Mouse (Mus musculus) layer of hippocampus, adult 11-12 months (tissue): Measurements from ENCODE around the gene Gm7029.
"Not testable (repeated sequence)": the region's sequence is repeated elsewhere in the genome, so short reads cannot be mapped to it uniquely, and the experiment has no call there.

ENCODE experiments used
- DNase-seq: peaks from one replicate; pipeline ENCODE4 v3.0.0; 2022; ENCODE audit warnings: low spot score

The Gm7029 gene

DNA sequence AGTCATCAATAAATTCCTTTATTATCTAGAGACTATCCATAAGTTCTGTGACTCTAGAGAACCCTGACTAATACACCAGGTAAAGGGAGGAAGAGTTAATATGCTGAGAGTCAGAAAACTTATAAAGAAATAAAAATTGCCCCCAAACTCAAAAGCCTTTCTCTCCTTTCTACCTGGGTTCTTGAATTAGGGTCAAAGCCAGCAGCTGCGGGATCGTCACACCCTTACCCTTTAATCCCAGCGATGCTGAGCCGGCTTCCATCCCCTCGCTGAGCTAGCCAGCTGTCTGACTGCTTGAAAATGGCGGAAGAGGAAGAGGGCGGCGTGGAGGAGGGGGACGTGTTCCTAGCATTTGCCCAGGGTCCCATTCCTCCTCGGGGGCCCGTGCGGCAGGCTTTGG lies at the start of gene Gm7029:
TSS of gene Gm7029 (plus strand) at position 301 of the 400 bp plus-strand sequence.
- not testable (repeated sequence) for DNase-seq

DNA sequence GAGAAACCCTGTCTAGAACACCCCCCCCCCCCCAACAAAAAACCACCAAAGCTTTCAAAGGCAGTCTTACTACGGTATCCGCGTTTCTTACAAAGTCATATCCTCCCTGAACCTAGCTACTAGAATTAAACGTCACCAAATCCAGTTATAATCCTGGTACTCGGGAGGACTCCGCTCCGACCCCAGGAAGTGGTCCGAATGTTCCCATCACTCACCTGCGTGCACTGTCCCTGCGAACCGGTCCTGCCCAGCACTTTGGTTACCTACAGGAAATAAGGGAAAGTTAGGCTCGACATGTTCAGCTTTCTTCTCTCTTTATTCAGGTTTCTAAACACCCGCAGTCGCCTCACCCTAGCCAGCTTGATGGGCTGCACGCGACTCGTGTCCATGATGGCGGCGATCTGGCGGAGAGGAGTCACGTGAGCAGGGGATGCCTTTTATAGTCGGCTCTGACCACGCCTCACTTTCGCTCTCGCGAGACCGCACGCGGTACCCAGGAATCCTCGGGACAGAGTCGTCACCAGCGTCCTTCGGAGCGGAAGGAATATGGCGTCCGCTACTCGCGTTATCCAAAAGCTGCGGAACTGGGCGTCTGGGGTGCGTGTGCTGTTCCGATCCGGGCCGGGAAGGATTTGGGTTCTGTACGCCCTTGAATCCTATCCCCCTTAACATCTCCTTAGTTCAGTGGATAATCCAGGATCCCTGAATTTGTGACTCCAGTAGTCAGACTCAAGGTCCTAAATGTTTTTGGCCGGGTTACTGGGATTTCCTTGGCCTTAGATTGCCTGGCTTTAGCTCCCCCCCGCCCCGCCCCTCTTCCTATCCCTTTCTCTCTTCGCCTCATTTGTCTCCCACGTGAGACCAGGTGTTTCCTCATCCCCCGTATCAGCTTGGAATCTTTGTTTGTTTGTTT lies 49.3 kb upstream of the Gm7029 start, which contains the start of the genes Rps28 and Ndufa7:
TSS of gene Rps28 (minus strand) at position 479 of the 913 bp plus-strand sequence.
TSS of gene Ndufa7 (plus strand) at position 489 of the 913 bp plus-strand sequence.
- peak; percentile 98 for DNase-seq

DNA sequence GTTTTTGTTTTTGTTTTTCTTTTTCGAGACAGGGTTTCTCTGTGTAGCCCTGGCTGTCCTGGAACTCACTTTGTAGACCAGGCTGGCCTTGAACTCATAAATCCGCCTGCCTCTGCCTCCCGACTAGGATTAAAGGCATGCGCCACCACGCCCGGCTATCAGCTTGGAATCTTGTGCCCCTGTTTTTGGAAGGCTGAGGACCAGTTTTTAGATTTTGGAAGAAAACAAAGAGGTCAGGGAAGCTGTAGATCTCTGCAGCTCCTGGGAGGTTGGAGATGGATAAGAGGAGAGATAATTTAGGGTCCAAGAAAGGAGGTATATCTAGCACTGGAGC lies 48.7 kb upstream of the Gm7029 start:
- not testable (repeated sequence) for DNase-seq

DNA sequence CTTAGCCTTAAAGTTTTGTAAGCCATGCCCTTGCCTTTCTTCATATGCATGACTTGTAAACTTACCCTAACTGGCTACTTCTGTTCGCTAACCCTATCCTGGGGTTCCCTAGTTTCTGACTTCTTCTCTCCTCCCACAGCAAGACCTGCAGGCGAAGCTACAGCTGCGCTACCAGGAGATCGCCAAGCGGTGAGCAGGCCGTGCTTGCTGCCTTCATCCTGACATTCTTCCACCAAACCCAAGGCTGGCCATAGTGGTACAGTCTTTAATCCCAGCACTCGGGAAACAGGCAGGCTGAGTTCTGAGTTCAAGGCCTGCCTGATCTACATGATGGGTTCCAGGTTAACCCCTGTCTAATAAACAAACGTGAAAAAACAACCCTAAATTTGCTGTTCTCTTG lies 48.2 kb upstream of the Gm7029 start:
- DNase-seq = no peak

DNA sequence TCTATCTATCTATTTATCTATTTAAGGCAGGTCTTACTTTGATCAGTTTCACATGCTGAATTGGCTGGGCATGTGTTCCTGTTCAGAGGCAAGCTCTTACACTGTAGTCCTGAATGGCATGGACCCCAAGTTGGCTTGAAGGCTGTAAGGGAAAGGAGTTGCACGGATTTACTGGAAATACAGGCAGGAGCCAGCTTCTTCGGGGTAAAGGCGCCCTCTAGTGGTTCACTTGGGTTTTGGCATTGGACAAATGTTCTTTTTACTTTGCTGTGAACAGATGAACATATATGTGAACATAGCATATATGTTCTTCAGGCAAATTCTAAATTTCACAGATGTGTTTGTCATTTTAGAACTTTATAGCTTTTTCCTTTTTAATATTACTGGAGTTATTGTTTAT lies 46.8 kb upstream of the Gm7029 start:
- peak; percentile 73 for DNase-seq

DNA sequence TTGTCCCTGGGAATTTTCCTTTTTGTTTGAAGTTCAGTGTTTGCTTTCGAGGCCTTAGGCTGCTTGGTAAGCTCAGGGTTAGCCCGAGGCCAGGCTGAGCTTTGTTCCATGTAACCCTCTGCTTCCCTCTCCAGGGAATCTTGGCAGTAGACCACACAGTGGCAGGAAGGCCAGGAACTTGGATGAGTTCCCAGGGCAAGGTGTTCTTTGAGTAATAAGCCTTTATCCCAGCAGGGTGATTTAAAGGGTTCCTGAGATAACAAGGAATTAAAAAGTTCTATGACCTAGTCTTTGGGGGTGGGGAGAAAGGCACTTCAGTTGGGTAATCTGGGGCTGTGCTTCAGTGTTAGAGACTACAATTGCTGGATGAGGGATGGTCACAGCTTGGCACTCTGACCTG lies 44.7 kb upstream of the Gm7029 start:
- DNase-seq = no peak

DNA sequence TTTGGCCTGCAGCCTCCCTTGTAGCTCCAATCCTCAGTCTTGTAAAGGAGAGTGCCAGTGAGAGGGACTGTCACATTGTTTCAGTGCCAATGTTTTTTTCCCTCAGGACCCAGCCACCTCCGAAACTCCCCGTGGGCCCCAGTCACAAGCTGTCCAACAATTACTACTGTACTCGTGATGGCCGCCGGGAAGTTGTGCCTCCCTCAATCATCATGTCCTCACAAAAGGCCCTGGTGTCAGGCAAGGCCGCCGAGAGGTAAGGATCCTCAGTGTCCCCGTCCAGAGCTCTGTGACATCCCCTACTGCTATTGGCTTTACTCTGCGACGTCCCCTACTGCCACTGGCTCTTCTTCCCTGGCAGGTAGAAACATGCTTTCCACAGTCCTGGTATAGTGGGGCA lies 44.1 kb upstream of the Gm7029 start:
- no peak for DNase-seq

DNA sequence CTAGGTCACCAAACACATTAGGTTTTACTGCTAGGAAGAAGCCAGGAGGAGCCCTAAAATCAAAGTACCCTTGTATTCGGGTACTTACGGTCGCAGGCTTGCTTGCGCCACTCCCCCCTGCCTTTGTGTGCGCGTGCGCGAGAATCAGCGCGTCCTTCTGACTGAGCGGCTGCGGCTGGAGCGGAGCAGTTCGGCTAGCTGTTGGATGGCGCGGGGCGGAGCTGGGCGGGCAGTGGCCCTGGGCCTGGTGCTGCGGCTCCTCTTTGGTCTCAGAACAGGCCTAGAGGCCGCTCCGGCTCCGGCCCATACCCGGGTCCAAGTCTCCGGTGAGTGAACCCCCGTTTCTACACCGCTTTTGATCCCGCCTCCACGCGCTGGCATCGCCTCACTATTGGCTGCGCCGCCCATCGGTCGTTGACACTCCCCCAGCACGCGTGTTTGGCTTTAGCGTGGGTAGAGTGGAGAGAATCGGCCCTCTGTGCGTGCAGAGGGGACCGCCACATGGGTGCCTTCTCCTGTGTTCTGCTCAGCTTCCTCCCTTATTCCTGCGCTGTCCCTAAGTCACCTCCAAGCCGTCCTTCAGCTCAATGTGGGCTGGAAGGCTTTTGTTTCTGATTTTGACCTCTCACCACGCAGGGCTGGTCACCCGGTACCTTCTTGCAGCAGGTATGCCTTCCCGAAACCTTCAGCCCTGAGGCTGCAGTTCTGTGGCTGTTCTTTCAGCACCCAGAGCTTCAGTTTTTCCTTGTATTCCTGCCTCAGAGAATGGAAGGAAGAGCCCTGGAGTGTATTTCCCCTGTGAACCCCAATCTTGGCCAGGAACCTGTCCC lies 30.5 kb upstream of the Gm7029 start, which contains the start of gene Cd320:
TSS of gene Cd320 (plus strand) at position 126 of the 830 bp plus-strand sequence.
- peak; percentile 90 for DNase-seq

DNA sequence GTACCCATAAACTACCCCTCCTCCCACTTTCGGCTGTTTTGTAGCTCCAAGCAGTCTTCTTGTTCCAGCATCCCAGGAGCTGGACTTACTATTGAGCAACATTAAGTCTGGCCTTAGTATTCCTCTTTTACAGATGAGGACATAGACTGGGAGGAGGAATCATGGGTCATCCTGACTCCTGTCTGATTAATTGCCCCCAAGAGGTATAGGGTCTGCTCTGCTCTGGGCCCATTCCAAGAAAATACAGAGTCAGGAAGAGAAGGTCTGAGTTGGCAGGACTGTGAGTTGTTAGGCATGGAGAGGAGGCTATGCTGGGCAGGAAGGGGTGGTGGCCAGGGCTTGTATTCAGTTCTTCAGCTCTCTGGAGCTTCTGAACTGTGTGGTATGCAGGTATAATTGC lies 29.4 kb upstream of the Gm7029 start:
- no peak for DNase-seq

DNA sequence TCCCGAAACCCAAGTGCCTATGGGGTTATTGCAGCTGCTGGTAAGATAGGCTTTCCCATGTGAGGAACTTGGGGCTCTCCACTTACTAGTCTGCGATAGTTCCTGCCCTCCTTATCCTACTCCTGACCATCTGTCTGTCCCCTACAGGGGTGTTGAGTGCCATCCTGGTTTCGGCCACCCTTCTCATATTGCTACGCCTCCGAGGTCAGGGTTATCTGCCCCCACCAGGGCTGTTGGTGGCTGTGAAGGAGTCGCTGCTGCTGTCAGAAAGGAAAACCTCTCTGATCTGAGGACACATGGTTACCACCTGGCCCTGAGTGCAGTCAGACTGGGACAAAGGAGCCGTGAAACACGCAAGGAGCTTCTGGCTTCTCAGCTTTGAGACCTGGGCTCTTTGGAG lies 25.5 kb upstream of the Gm7029 start:
- DNase-seq = no peak

DNA sequence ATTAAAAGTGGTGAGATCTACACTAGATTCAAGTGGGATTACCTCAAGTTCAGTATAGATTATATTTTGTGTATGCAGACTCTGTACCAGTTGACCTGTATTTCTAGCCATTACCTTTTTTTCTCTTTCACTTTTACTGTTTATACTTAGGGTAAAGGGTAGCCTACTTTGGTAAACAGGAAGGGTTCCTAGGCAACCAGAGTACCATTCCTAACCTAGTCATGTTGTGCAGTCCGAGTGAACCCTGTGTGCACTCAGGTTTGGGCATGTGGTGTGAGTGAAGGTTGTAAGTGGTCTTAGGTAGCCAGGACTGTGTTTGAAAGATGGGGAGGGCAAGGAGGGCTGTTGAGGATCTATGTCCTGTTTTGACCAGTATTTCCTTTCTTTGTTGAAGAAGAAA lies 22.3 kb upstream of the Gm7029 start:
- no peak for DNase-seq

DNA sequence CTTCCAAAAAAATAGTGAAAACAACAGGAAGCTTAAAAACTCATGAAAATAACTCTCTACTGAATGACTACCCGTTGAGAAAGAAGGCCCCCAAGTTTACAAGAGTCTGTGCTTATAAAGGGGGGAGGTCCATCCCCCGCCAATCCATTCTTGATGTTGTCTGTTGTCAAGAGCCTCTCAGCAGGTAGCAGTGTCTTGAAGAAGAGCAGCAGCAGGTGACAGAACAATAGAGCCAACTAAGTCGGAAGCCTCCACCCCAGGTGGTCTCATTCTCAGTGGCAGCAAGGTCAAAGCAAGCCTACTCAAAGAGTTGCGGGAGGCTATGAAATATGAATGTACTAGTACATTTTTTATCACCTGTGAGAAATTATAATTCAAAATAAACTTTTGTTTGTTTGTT lies 15.8 kb upstream of the Gm7029 start:
- no peak for DNase-seq

DNA sequence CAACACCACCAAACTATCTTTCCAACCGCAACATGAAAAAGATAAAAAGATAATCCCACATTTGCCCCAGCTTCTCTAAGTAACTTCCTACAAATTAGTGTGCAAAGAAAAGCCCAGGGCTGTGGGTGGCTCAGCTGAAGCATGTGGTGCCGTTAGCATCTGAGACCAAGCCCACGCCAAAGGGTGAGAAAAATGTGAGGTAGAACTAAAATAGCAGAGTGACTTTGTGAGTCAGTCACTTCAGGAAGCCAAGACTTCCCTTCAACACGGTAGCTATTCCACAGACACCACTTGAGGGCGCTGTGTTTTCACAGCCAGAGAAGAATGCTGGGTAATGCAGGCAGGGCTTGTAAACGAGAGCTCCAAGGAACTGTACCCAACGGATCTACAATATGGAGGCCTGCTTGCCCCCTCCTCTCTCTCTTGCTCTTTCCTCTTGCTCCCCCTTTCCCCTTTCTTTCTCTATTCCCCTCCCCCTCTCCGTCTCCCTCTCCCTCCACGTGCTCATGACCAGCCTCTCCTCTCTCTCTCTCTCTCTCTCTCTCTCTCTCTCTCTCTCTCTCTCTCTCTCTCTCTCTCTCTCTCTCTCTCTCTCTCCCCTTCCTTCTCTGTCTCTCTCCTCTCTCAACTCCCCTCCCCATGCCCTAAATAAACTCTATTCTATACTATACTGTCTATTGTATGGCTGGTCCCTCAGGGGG lies 8.2 kb upstream of the Gm7029 start:
- DNase-seq = peak; percentile 77

DNA sequence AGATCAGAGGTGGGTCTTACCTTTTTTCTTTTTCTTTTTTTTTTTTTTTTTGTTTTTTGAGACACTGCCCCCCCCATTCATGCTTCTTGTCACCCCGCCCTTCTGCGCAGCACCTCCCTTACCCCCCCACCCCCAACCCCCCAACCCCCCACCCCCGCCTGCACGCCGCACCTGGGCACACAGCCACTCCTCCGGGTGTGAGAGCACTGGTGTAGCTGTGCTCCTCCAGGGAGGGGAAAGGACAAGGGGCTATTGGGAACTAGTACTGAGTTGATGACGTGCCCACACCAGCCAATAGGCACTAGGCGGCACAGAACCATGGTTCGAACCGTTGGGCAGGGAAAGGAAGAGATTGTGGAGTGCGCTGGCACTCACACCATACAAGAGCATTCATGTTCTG lies 774 bp downstream of the Gm7029 start:
- no peak for DNase-seq

DNA sequence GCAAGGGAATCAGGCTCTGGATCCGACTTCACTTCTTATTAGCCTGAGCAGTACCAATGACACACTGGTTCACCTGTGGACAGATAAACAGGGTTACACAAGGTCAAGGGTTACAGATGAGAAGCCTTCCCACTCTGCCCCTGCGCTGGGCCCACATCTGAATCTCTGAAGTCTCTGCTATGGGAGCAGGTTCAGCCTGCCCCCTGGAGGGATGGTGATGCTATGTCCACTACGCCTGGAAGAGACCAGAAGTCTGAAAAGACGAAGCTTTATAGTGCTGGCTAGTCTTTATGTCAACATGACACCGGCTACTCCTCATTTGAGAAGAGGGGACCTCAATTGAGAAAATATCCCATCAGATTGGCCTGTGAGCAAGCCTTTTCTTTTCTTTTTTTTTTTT lies 2.2 kb downstream of the Gm7029 start:
- not testable (repeated sequence) for DNase-seq

DNA sequence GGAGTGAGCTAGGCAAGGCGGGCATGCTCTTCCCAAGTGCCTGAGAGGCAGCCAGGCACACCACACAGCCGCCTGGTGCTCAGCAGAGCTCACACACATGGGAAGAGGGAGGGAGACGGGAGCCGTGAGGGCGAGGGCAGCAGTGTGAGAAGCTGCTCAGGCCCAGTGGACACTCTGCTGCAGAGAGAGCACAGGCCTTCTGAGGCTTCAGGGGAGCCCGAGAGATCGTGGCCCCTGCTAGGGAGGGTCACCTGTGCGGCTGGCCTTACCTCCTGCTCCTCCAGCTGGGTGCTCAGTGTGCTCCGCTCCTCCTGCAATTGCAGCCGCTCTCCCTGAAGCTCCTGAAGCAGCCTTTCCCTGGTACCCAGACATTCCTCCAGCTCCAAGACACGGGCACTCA lies 10.7 kb downstream of the Gm7029 start:
- not testable (repeated sequence) for DNase-seq

DNA sequence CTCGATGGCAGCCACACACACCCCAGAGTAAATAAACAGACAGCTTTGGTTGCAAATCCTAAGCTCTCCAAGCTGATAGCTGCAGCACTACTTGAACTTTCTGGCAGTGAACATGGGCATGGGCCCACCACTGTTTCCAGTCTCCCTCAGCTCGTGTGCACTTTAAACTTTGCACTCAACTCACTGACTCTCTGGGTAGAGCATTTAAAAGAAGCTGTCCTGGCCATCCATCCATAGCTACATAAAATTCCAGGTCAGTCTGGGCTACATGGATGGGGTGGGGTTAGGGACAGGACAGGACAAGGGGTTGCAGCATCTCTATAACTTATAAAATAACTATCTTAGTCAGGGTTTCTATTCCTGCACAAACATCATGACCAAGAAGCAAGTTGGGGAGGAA lies 14.2 kb downstream of the Gm7029 start:
- DNase-seq = not testable (repeated sequence)

DNA sequence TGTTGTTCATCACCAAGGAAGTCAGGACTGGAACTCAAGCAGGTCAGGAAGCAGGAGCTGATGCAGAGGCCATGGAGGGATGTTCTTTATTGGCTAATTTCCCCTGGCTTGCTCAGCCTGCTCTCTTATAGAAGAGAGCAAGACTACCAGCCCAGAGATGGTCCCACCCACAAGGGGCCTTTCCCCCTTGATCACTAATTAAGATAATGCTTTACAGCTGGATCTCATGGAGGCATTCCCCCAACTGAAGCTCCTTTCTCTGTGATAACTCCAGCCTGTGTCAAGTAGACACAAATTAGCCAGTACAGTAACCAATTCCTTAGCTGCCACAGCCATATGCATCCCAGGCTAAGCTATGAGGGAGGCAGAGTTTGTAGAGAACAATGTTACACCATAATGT lies 14.6 kb downstream of the Gm7029 start:
- not testable (repeated sequence) for DNase-seq

DNA sequence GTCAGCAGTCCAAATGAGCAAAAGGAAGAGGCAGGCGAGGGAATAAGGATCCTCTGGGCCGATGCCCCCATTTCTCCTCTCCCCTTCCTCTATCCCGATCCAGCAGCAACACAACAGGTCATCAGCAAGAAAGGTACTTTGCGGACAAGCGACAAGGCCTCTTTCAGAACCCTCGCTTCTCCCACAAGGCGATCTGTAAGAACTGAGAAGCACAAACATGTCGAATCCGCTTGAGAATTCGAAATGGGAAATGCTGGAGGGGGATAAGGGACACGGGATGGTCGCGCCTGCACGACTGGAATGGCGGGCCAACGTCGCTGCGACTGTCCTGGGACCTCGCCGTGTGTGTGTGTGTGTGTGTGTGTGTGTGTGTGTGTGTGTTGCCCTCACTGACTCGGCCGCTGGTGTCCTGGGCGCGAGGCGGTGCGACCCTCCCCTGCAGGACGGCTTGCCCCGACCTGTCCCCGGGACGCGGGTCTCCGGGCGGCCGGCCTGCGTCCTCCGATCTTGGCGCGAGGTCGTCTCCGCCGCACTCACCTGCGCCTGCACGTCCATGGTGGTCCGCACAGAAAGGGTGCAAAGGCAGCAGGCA lies 16.4 kb downstream of the Gm7029 start:
- DNase-seq = not testable (repeated sequence)

DNA sequence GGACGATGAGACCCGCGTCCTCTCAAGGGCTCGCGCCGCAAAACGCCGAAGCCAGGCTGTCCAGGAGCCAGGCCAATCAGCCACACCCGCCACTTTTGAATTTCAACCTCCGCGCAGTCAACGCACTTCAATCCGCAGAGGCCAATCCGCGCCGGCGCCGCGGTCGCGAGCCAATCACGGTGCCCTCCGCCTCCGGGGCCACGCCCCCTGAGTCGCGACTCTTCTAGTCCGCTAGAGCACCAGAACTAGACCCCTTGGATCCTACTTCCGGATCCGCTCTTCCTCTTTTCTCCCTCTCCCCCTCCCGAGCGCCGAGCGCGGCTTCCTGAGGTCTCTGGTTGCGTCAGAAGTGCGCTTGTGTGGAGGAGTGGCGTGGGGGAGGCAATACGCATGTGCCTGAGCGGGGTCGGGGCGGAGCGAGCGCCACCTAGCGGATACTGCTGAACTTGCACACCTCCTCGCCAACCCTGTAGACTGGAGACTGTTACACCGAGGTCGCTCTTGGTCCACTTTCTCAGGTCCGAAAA lies 17.0 kb downstream of the Gm7029 start, which contains the start of gene Kifc1:
TSS of gene Kifc1 (minus strand) at position 129 of the 527 bp plus-strand sequence.
- peak; percentile 100 for DNase-seq

DNA sequence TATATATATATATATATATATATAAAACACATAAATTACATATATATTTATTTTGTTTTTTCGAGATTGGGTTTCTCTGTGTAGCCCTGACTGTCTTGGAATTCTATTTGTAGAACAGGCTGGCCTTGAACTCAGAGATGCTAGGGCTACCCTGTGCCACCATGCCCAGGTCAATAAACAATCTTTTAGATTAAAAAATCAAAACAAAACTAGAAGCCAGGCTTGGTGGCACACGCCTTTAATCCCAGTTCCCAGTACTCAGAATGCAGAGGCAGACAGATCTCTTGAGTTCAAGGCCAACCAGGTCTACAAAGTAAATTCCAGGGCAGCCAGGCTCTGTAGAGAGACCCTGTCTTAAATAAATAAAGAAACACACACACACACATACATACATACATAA lies 17.7 kb downstream of the Gm7029 start:
- DNase-seq = no peak
